Mouse (Mus musculus): ENCODE measurements around the gene Mthfr.
A peak's percentile ranks its signal among the peaks of the same experiment; 100 is the strongest.

Mthfr gene

GRCm38 (mm10) chr4:148091181-148091580, 52.3 kb downstream of the Mthfr start:
- DNase-seq, result no peak

- no peak for DNase-seq
Measured at GRCm38 (mm10) chr4:148092551-148093271, 53.8 kb downstream of the Mthfr start.

GRCm38 (mm10) chr4:148094161-148094560, 55.3 kb downstream of the Mthfr start:
- peak in 1 of 2 experiments; percentile 60 for DNase-seq

- DNase-seq, result no peak
Measured at GRCm38 (mm10) chr4:148095081-148095480, 56.2 kb downstream of the Mthfr start.

GRCm38 (mm10) chr4:148097936-148098335, 59.1 kb downstream of the Mthfr start:
- no peak for DNase-seq

- DNase-seq, result no peak
Measured at GRCm38 (mm10) chr4:148098666-148099065, 59.8 kb downstream of the Mthfr start.

- DNase-seq, result peak; percentile 86 to 88
Measured at GRCm38 (mm10) chr4:148101801-148102527, 63.1 kb downstream of the Mthfr start.

GRCm38 (mm10) chr4:148104146-148104545, 65.3 kb downstream of the Mthfr start:
- DNase-seq, result no peak

- DNase-seq, result peak; percentile 80 to 84
Measured at GRCm38 (mm10) chr4:148107621-148108291, 68.9 kb downstream of the Mthfr start.

- peak; percentile 62 to 71 for DNase-seq
Measured at GRCm38 (mm10) chr4:148108565-148109100, 69.8 kb downstream of the Mthfr start.

Measured in cerebellum, postnatal 10 days (tissue).